Mouse (Mus musculus): ENCODE measurements around the gene Il16.
"Not testable (repeated sequence)": the region's sequence is repeated elsewhere in the genome, so short reads cannot be mapped to it uniquely, and the experiment has no call there.

The Il16 gene

GRCm38 (mm10) chr7:83735108-83735781 is 10.3 kb downstream of the Il16 start:
- DNase-seq (ENCODE audit: low spot score): no peak

GRCm38 (mm10) chr7:83734671-83735082 is 10.8 kb downstream of the Il16 start:
- DNase-seq (ENCODE audit: low spot score): no peak

GRCm38 (mm10) chr7:83734246-83734645 is 11.3 kb downstream of the Il16 start:
- no peak for DNase-seq (ENCODE audit: low spot score)

- no peak for DNase-seq (ENCODE audit: low spot score)
These were observed 12.7 kb downstream of the Il16 start for GRCm38 (mm10) chr7:83732781-83733180.

- DNase-seq (ENCODE audit: low spot score): no peak
These were observed 13.4 kb downstream of the Il16 start for GRCm38 (mm10) chr7:83731961-83732666.

GRCm38 (mm10) chr7:83731297-83731696 is 14.2 kb downstream of the Il16 start:
- DNase-seq (ENCODE audit: low spot score): no peak

GRCm38 (mm10) chr7:83726936-83727632 is 18.4 kb downstream of the Il16 start:
- DNase-seq (ENCODE audit: low spot score): no peak

GRCm38 (mm10) chr7:83725801-83726200 is 19.7 kb downstream of the Il16 start:
- no peak for DNase-seq (ENCODE audit: low spot score)

GRCm38 (mm10) chr7:83724541-83724940 is 21.0 kb downstream of the Il16 start:
- DNase-seq (ENCODE audit: low spot score): no peak

- DNase-seq (ENCODE audit: low spot score): no peak
These were observed 21.6 kb downstream of the Il16 start for GRCm38 (mm10) chr7:83723954-83724353.

GRCm38 (mm10) chr7:83723221-83723620 is 22.3 kb downstream of the Il16 start:
- no peak for DNase-seq (ENCODE audit: low spot score)

- no peak for DNase-seq (ENCODE audit: low spot score)
These were observed 23.0 kb downstream of the Il16 start for GRCm38 (mm10) chr7:83722485-83722884.

GRCm38 (mm10) chr7:83720231-83720630 is 25.3 kb downstream of the Il16 start:
- DNase-seq (ENCODE audit: low spot score): no peak

- no peak for DNase-seq (ENCODE audit: low spot score)
These were observed 28.4 kb downstream of the Il16 start for GRCm38 (mm10) chr7:83717021-83717725.

- DNase-seq (ENCODE audit: low spot score): no peak
These were observed 31.9 kb downstream of the Il16 start for GRCm38 (mm10) chr7:83713639-83714038.

GRCm38 (mm10) chr7:83711676-83712259 is 33.8 kb downstream of the Il16 start:
- DNase-seq (ENCODE audit: low spot score): not testable (repeated sequence)

GRCm38 (mm10) chr7:83703046-83703775 is 42.3 kb downstream of the Il16 start:
- DNase-seq (ENCODE audit: low spot score): no peak

GRCm38 (mm10) chr7:83699066-83699745 is 46.3 kb downstream of the Il16 start:
- DNase-seq (ENCODE audit: low spot score): no peak

GRCm38 (mm10) chr7:83695449-83696212 is 49.9 kb downstream of the Il16 start:
- DNase-seq (ENCODE audit: low spot score): peak; percentile 8
